Mouse (Mus musculus) left cerebral cortex, postnatal 14 days (tissue): ENCODE measurements around the gene Aldh4a1. TPM values are rescaled to one million over a fixed set of nuclear protein-coding genes. Genes with fewer than 3 reads are reported as not detected.

Source experiments
- DNase-seq, 2 experiments: peaks; one replicate each; pipeline ENCODE4 v3.0.0; 2021 to 2022; ENCODE audit warnings: low spot score in 2 of 2, mixed read lengths in 1 of 2
- intact Hi-C: fragments of 180-260 bp; cut with DNase I; formaldehyde crosslinking; loops from one replicate; pipeline ENCODE4 v1.15.1; 2025
- total RNA-seq, 2 experiments: library from RNA; stranded (reverse); gene quantifications; 2 replicates each; pipeline ENCODE4 v1.2.3; 2021

Gene Aldh4a1
- total RNA-seq, 2 experiments from 2014 or later = 17.4 to 18.1 TPM

GRCm38 (mm10) chr4:139587370-139587769 lies 35.3 kb upstream of the Aldh4a1 start:
- intact Hi-C loops = no loop called here
- DNase-seq = no peak

GRCm38 (mm10) chr4:139587773-139588172 lies 34.9 kb upstream of the Aldh4a1 start:
- intact Hi-C loops = no loop called here
- DNase-seq = no peak

- no peak for DNase-seq
- intact Hi-C loops = no loop called here
Measured at GRCm38 (mm10) chr4:139589351-139590027, 33.2 kb upstream of the Aldh4a1 start.

- intact Hi-C loops = no loop called here
- no peak for DNase-seq
Measured at GRCm38 (mm10) chr4:139590446-139590845, 32.2 kb upstream of the Aldh4a1 start.

GRCm38 (mm10) chr4:139592895-139593294 lies 29.8 kb upstream of the Aldh4a1 start:
- DNase-seq = no peak
- intact Hi-C loops = no loop called here

GRCm38 (mm10) chr4:139593383-139593782 lies 29.3 kb upstream of the Aldh4a1 start:
- no peak for DNase-seq
- intact Hi-C loops = no loop called here

- intact Hi-C loops = no loop called here
- DNase-seq = no peak
Measured at GRCm38 (mm10) chr4:139594062-139594461, 28.6 kb upstream of the Aldh4a1 start.

GRCm38 (mm10) chr4:139596715-139597114 lies 26.0 kb upstream of the Aldh4a1 start:
- intact Hi-C loops = no loop called here
- DNase-seq = no peak

GRCm38 (mm10) chr4:139597286-139598284 lies 25.1 kb upstream of the Aldh4a1 start:
- no peak for DNase-seq
- intact Hi-C loops = no loop called here

- DNase-seq = no peak
- intact Hi-C loops = no loop called here
Measured at GRCm38 (mm10) chr4:139598356-139598755, 24.3 kb upstream of the Aldh4a1 start.

- peak; percentile 74 to 88 for DNase-seq
- intact Hi-C loops = no loop called here
Measured at GRCm38 (mm10) chr4:139598950-139599518, 23.6 kb upstream of the Aldh4a1 start.

GRCm38 (mm10) chr4:139601519-139602356 lies 20.9 kb upstream of the Aldh4a1 start:
- no peak for DNase-seq
- intact Hi-C loops = no loop called here

- peak; percentile 61 to 63 for DNase-seq
- intact Hi-C loops = no loop called here
Measured at GRCm38 (mm10) chr4:139602357-139603244, 20.1 kb upstream of the Aldh4a1 start, which contains the start of gene Gm21969. Gene Gm21969 (plus strand): TSS chr4:139603186.

GRCm38 (mm10) chr4:139605216-139605615 lies 17.4 kb upstream of the Aldh4a1 start:
- intact Hi-C loops = no loop called here
- DNase-seq = no peak

GRCm38 (mm10) chr4:139606732-139607131 lies 15.9 kb upstream of the Aldh4a1 start:
- intact Hi-C loops = no loop called here
- no peak for DNase-seq

- no peak for DNase-seq
- intact Hi-C loops = no loop called here
Measured at GRCm38 (mm10) chr4:139608975-139609374, 13.7 kb upstream of the Aldh4a1 start.

GRCm38 (mm10) chr4:139610954-139611353 lies 11.7 kb upstream of the Aldh4a1 start:
- intact Hi-C loops = loop anchor here (5.0 kb wide), 3 partner anchors 39 to 139 kb away; no protein-coding TSS in a partner anchor
- DNase-seq = no peak

- intact Hi-C loops = loop anchor here (5.0 kb wide), 3 partner anchors 39 to 139 kb away; no protein-coding TSS in a partner anchor
- DNase-seq = peak; percentile 78 to 81
Measured at GRCm38 (mm10) chr4:139611542-139611953, 11.1 kb upstream of the Aldh4a1 start.
